Mouse (Mus musculus): Measurements from ENCODE around the gene Crtac1.

Crtac1 gene

DNA sequence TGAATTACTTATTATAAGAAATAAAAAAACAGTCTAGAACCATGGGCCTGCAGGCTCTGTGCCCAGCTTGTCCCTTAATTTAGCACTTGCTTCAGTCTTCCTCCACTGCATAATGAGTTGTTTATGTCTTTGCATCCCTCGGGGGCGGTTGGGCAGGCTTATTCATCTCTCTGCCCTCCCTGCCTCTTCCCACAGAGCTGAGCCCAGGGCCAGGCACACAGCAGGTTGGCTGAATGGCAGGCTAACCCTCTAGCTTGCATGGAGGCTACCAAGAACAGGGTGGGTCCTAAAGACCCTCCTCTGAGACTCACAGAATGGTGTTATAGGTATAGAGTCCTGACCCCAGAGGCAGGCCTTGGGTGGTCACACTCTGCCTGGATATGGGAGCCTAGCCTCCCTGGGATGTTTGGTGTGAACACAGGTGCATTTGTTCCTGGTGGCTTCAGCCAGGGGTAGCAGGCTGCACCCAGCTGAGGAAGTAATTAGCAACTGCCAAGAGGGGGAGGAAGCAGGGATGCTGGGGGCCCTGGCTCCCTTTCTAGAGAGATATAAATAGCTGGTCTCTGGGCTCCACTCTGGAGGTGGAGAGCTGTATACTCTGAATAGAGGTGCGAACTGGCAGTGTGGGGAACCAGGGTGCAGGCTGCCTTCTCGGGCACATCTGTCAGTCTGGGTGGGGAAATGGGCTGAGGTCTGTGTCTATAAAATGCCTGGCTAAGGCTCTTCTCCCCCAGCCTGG is 193.8 kb downstream of the Crtac1 start:
- no peak for DNase-seq (ENCODE audit: low spot score in 2 of 2)

Measured in spleen, postnatal 4 days (tissue).